Mouse (Mus musculus): ENCODE measurements around the gene Pus7l. TPM values are rescaled to one million over a fixed set of nuclear protein-coding genes. Genes with fewer than 3 reads are reported as not detected.
A peak's percentile ranks its signal among the peaks of the same experiment; 100 is the strongest.

Gene Pus7l
- total and polyA plus RNA-seq, 3 experiments: 5.6 to 19.2 (median 11.7) TPM

GRCm38 (mm10) chr15:94544844-94545243 lies 1.5 kb upstream of the Pus7l start:
- ATAC-seq (ENCODE audit: extremely low read depth, insufficient number of reproducible peaks, low FRiP score, poor library complexity, severe bottlenecking) (no peak), DNase-seq (ENCODE audit: low spot score) (no peak)
- no peaks in the 10 kb centered on the region for H3K27me3 ChIP-seq (ENCODE audit: insufficient read depth, low read length)
- no peaks in the 10 kb centered on the region for H3K9me3 ChIP-seq (replicated peaks)
- H3K4me3 ChIP-seq (ENCODE audit: low read depth, low read length): no peak overlapping the region
- no peak for TF ChIP-seq GATA2 (IDR thresholded peaks at IDR 0.05; ENCODE audit: borderline replicate concordance, low read depth, low read length)
- TF ChIP-seq TAL1 (conservative IDR thresholded peaks at IDR 0.05; ENCODE audit: low read depth, low read length): no peak
- TF ChIP-seq POLR2AphosphoS5 (IDR thresholded peaks at IDR 0.05; ENCODE audit: insufficient replicate concordance, low read depth, low read length): no peak
- TF ChIP-seq GATA1 (IDR thresholded peaks at IDR 0.05; ENCODE audit: borderline replicate concordance, low read length): no peak
- no peak for TF ChIP-seq CTCF (IDR thresholded peaks at IDR 0.05; ENCODE audit: low read depth, low read length)
- peaks cover 51% of the 10 kb centered on the region for H3K36me3 ChIP-seq (replicated peaks)
- peaks cover 26% of the 10 kb centered on the region for H3K4me1 ChIP-seq (ENCODE audit: insufficient read depth, low read depth, low read length)

GRCm38 (mm10) chr15:94544052-94544636 lies 797 bp upstream of the Pus7l start:
- Histone ChIP-seq H3K27me3 (ENCODE audit: insufficient read depth, low read length) (no peaks in the 10 kb centered on the region), H3K4me1 (ENCODE audit: insufficient read depth, low read depth, low read length) (peaks cover 26% of the 10 kb centered on the region), H3K36me3 (replicated peaks) (peaks cover 51% of the 10 kb centered on the region), H3K9me3 (replicated peaks) (no peaks in the 10 kb centered on the region), H3K4me3 (ENCODE audit: low read depth, low read length) (peak overlapping the region; percentile 97)
- no peak for TF ChIP-seq GATA2 (IDR thresholded peaks at IDR 0.05; ENCODE audit: borderline replicate concordance, low read depth, low read length)
- no peak for TF ChIP-seq CTCF (IDR thresholded peaks at IDR 0.05; ENCODE audit: low read depth, low read length)
- TF ChIP-seq GATA1 (IDR thresholded peaks at IDR 0.05; ENCODE audit: borderline replicate concordance, low read length): no peak
- TF ChIP-seq TAL1 (conservative IDR thresholded peaks at IDR 0.05; ENCODE audit: low read depth, low read length): no peak
- no peak for TF ChIP-seq POLR2AphosphoS5 (IDR thresholded peaks at IDR 0.05; ENCODE audit: insufficient replicate concordance, low read depth, low read length)
- ATAC-seq (ENCODE audit: extremely low read depth, insufficient number of reproducible peaks, low FRiP score, poor library complexity, severe bottlenecking) (no peak), DNase-seq (ENCODE audit: low spot score) (no peak)

GRCm38 (mm10) chr15:94542567-94543408 lies 559 bp downstream of the Pus7l start:
- H3K4me3 ChIP-seq (ENCODE audit: low read depth, low read length): peak overlapping the region; percentile 97
- no peaks in the 10 kb centered on the region for H3K27me3 ChIP-seq (ENCODE audit: insufficient read depth, low read length)
- TF ChIP-seq POLR2AphosphoS5 (IDR thresholded peaks at IDR 0.05; ENCODE audit: insufficient replicate concordance, low read depth, low read length) (no peak), GATA1 (IDR thresholded peaks at IDR 0.05; ENCODE audit: borderline replicate concordance, low read length) (no peak), TAL1 (conservative IDR thresholded peaks at IDR 0.05; ENCODE audit: low read depth, low read length) (no peak), CTCF (IDR thresholded peaks at IDR 0.05; ENCODE audit: low read depth, low read length) (no peak), GATA2 (IDR thresholded peaks at IDR 0.05; ENCODE audit: borderline replicate concordance, low read depth, low read length) (no peak)
- DNase-seq (ENCODE audit: low spot score) (no peak), ATAC-seq (ENCODE audit: extremely low read depth, insufficient number of reproducible peaks, low FRiP score, poor library complexity, severe bottlenecking) (peak; percentile 46)
- peaks cover 50% of the 10 kb centered on the region for H3K36me3 ChIP-seq (replicated peaks)
- H3K4me1 ChIP-seq (ENCODE audit: insufficient read depth, low read depth, low read length): peaks cover 31% of the 10 kb centered on the region
- H3K9me3 ChIP-seq (replicated peaks): no peaks in the 10 kb centered on the region

GRCm38 (mm10) chr15:94539296-94539695 lies 4.1 kb downstream of the Pus7l start:
- peaks cover 17% of the 10 kb centered on the region for H3K4me1 ChIP-seq (ENCODE audit: insufficient read depth, low read depth, low read length)
- H3K9me3 ChIP-seq (replicated peaks): no peaks in the 10 kb centered on the region
- H3K36me3 ChIP-seq (replicated peaks): peaks cover 49% of the 10 kb centered on the region
- no peak overlapping the region for H3K4me3 ChIP-seq (ENCODE audit: low read depth, low read length)
- no peak for ATAC-seq (ENCODE audit: extremely low read depth, insufficient number of reproducible peaks, low FRiP score, poor library complexity, severe bottlenecking)
- H3K27me3 ChIP-seq (ENCODE audit: insufficient read depth, low read length): no peaks in the 10 kb centered on the region
- DNase-seq (ENCODE audit: low spot score): no peak
- TF ChIP-seq GATA1 (IDR thresholded peaks at IDR 0.05; ENCODE audit: borderline replicate concordance, low read length) (no peak), TAL1 (conservative IDR thresholded peaks at IDR 0.05; ENCODE audit: low read depth, low read length) (no peak), CTCF (IDR thresholded peaks at IDR 0.05; ENCODE audit: low read depth, low read length) (no peak), POLR2AphosphoS5 (IDR thresholded peaks at IDR 0.05; ENCODE audit: insufficient replicate concordance, low read depth, low read length) (no peak), GATA2 (IDR thresholded peaks at IDR 0.05; ENCODE audit: borderline replicate concordance, low read depth, low read length) (no peak)

- Histone ChIP-seq H3K27me3 (ENCODE audit: insufficient read depth, low read length) (no peaks in the 10 kb centered on the region), H3K36me3 (replicated peaks) (peaks cover 70% of the 10 kb centered on the region), H3K4me3 (ENCODE audit: low read depth, low read length) (no peak overlapping the region), H3K4me1 (ENCODE audit: insufficient read depth, low read depth, low read length) (peaks cover 6% of the 10 kb centered on the region; the same call in 1 of the 2 replicates), H3K9me3 (replicated peaks) (no peaks in the 10 kb centered on the region)
- TF ChIP-seq TAL1 (conservative IDR thresholded peaks at IDR 0.05; ENCODE audit: low read depth, low read length) (no peak), CTCF (IDR thresholded peaks at IDR 0.05; ENCODE audit: low read depth, low read length) (no peak), GATA1 (IDR thresholded peaks at IDR 0.05; ENCODE audit: borderline replicate concordance, low read length) (no peak), POLR2AphosphoS5 (IDR thresholded peaks at IDR 0.05; ENCODE audit: insufficient replicate concordance, low read depth, low read length) (no peak), GATA2 (IDR thresholded peaks at IDR 0.05; ENCODE audit: borderline replicate concordance, low read depth, low read length) (no peak)
- ATAC-seq (ENCODE audit: extremely low read depth, insufficient number of reproducible peaks, low FRiP score, poor library complexity, severe bottlenecking) (no peak), DNase-seq (ENCODE audit: low spot score) (no peak)
Measured at GRCm38 (mm10) chr15:94535521-94535920, 7.8 kb downstream of the Pus7l start.

GRCm38 (mm10) chr15:94532956-94533355 lies 10.4 kb downstream of the Pus7l start:
- no peaks in the 10 kb centered on the region for H3K9me3 ChIP-seq (replicated peaks)
- no peak for TF ChIP-seq GATA2 (IDR thresholded peaks at IDR 0.05; ENCODE audit: borderline replicate concordance, low read depth, low read length)
- no peak for TF ChIP-seq POLR2AphosphoS5 (IDR thresholded peaks at IDR 0.05; ENCODE audit: insufficient replicate concordance, low read depth, low read length)
- no peak for TF ChIP-seq GATA1 (IDR thresholded peaks at IDR 0.05; ENCODE audit: borderline replicate concordance, low read length)
- no peak for TF ChIP-seq TAL1 (conservative IDR thresholded peaks at IDR 0.05; ENCODE audit: low read depth, low read length)
- TF ChIP-seq CTCF (IDR thresholded peaks at IDR 0.05; ENCODE audit: low read depth, low read length): no peak
- no peak for DNase-seq (ENCODE audit: low spot score)
- H3K27me3 ChIP-seq (ENCODE audit: insufficient read depth, low read length): no peaks in the 10 kb centered on the region
- peaks cover 71% of the 10 kb centered on the region for H3K36me3 ChIP-seq (replicated peaks)
- no peak for ATAC-seq (ENCODE audit: extremely low read depth, insufficient number of reproducible peaks, low FRiP score, poor library complexity, severe bottlenecking)
- peaks cover under 1% of the 10 kb centered on the region; the same call in 1 of the 2 replicates for H3K4me1 ChIP-seq (ENCODE audit: insufficient read depth, low read depth, low read length)
- H3K4me3 ChIP-seq (ENCODE audit: low read depth, low read length): no peak overlapping the region
